Mouse (Mus musculus) E14TG2a.4 (cell line): ENCODE results near the gene St3gal6.

Experiments
- CTCF ChIP-seq: conservative IDR thresholded peaks from 2 replicates; pipeline ENCODE4 v1.5.1; 2014; ENCODE audit warnings: low read length
- NANOG ChIP-seq: IDR thresholded peaks from 2 replicates; pipeline ENCODE4 v1.6.1; 2014; ENCODE audit warnings: borderline replicate concordance, low read length, mixed read lengths
- POU5F1 ChIP-seq: IDR thresholded peaks from 2 replicates; pipeline ENCODE4 v1.6.1; 2014; ENCODE audit warnings: low read length, borderline replicate concordance

DNA sequence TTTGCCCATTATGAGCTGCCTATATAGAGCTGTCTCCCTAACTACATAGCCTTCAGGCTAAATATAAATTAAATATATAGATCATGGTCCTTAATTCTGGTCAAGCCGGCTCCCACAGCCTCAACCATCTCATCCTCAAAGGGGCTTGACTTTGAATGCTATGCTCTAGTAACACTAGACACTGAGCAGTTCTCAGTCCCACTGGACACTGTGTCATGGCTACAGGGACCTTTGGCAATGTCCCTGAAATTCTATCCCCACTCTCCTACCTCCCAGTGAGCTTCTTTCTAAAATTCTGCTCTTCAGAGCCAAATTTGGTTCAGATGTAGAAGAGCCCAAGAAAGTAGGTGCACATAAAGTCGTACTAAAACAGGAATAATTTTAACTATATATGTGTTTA lies 7.9 kb downstream of the St3gal6 start:
- TF ChIP-seq CTCF: no peak
- TF ChIP-seq NANOG: no peak
- TF ChIP-seq POU5F1: no peak
